Mouse (Mus musculus): ENCODE results near the gene Strc.

DNA sequence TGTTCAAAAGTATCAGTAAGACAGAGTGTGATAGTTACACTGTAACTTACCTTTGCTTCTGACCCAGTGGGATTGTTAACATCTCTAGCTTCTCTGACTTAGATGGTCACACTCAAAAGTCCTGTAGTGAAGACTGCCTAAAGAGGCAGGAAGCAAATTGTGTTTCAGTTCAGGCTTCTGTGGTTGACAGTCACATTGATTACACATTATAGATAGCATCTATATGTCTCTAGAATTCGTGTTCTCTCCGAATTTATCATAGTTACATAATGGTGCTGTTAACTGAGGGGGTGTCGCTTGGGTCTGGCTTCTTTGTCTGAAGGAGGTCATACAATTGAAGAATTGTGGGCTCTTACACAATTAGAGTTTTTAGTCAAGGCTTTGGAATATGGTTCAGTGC is 28.1 kb upstream of the Strc start:
- TF ChIP-seq GATA1 (IDR thresholded peaks at IDR 0.05; ENCODE audit: borderline replicate concordance, low read length) (no peak), FLI1 (IDR thresholded peaks at IDR 0.05; ENCODE audit: low read length) (no peak)
